Mouse (Mus musculus) forebrain, embryonic 10.5 days (tissue): ENCODE data around the gene Gm21972. TPM values are rescaled to one million over a fixed set of nuclear protein-coding genes. Genes with fewer than 3 reads are reported as not detected.

Experiments used
- DNase-seq: peaks from one replicate; pipeline ENCODE4 v3.0.0-alpha.2; 2017; ENCODE audit warnings: low spot score; ENCODE audit errors: extremely low spot score
- H3K27ac ChIP-seq: fragments of 300-500 bp; sonication (generic); 2 replicates; pipeline ENCODE4 v1.5.1; 2016; ENCODE audit warnings: mild to moderate bottlenecking
- H3K27me3 ChIP-seq: fragments of 300-500 bp; sonication (generic); 2 replicates; pipeline ENCODE4 v1.6.1; 2016; ENCODE audit warnings: mild to moderate bottlenecking; ENCODE audit not compliant: poor library complexity, severe bottlenecking
- H3K36me3 ChIP-seq: fragments of 300-500 bp; sonication (generic); replicated peaks from 2 replicates; pipeline ENCODE4 v1.6.1; 2016; ENCODE audit warnings: mild to moderate bottlenecking, moderate library complexity
- H3K4me1 ChIP-seq: fragments of 300-500 bp; sonication (generic); 2 replicates; pipeline ENCODE4 v1.6.1; 2016
- H3K4me3 ChIP-seq: fragments of 300-500 bp; sonication (generic); 2 replicates; pipeline ENCODE4 v1.5.1; 2016; ENCODE audit warnings: mild to moderate bottlenecking, moderate library complexity
- H3K9me3 ChIP-seq: fragments of 300-500 bp; sonication (generic); 2 replicates; pipeline ENCODE4 v1.6.1; 2016; ENCODE audit warnings: mild to moderate bottlenecking, moderate library complexity
- WGBS: fragments of 180-500 bp; shearing (Covaris S2); methylation state at CpG from one replicate; pipeline ENCODE4 v1.1.7; 2016; 5-methylcytosine and 5-hydroxymethylcytosine counted together
- polyA plus RNA-seq: library from polyadenylated mRNA; unstranded; fragments of >200 nt; fragmentation: Nextera tagmentation; extraction: Ambion mirVana; gene quantifications from 2 replicates; pipeline ENCODE4 v1.2.1, GENCODE M21; 2016

The Gm21972 gene
- 0.20 TPM in 1 of 2 replicates, not detected in the other for polyA plus RNA-seq

GRCm38 (mm10) chr1:86133337-86133736 lies at the start of gene Gm21972:
Gm21972 (plus strand) TSS chr1:86133637.
- 90% methylated on average over 4 of the region's 4 CpGs for WGBS
- H3K36me3 ChIP-seq, result peaks cover 93% of the 10 kb centered on the region

DNA sequence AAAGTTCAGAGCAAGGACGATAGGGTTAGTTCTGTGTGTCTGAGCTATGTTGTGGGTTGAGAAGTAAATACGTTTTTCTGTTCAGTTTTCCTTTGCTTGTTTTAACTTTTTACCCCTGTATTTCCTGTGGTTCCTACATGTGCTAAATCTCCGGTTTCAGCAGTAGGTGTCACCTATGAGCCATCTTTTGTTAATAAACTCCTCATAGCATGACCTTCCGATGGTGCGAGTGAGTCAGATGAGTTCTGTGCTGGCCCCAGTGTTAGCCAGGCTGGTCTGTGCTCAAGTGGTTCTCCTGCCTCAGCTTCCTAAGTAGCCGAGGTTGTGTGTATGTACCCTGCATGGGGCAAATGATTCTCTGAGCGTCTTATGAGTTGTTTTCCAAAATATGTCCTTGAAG lies 39.0 kb upstream of the Gm21972 start:
- no peak for DNase-seq
- Histone ChIP-seq H3K27ac (no peak overlapping the region), H3K27me3 (no peaks in the 10 kb centered on the region), H3K4me3 (no peak overlapping the region), H3K9me3 (no peaks in the 10 kb centered on the region), H3K36me3 (peaks cover 95% of the 10 kb centered on the region), H3K4me1 (no peaks in the 10 kb centered on the region)
- whole genome bisulfite sequencing, result 91% methylated on average over 7 of the region's 7 CpGs

More at GRCm38 (mm10) chr1:86133337-86133736, at the start of gene Gm21972:
- no peak within 1 kb of the TSS for H3K4me3 ChIP-seq
- DNase-seq, result no peak
- no peaks in the 10 kb centered on the region for H3K27me3 ChIP-seq
- H3K9me3 ChIP-seq, result no peaks in the 10 kb centered on the region
- H3K27ac ChIP-seq, result no peak within 1 kb of the TSS
- H3K4me1 ChIP-seq, result no peaks in the 10 kb centered on the region

DNA sequence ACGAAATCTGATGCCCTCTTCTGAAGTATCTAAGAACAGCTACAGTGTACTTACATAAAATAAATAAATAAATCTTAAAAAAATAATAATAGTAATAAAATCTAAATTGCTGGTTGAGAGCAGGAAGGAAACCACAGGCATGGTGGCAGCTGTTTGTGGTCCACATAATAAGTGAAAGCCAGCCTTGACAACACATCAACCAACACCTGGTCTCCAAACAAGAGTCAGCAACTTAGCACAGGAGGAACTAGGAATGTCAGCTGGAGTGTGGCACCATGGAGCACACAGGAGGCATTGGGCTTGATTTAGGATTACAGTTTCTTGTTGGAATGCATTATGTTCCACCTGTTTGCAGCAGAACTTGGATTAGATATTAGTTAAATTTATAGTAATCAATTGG lies 28.4 kb upstream of the Gm21972 start:
- no peak for DNase-seq
- H3K4me1 ChIP-seq, result no peaks in the 10 kb centered on the region
- 100% methylated on average over 1 of the region's 1 CpGs for WGBS
- no peak overlapping the region for H3K4me3 ChIP-seq
- H3K36me3 ChIP-seq, result peaks cover 37% of the 10 kb centered on the region
- H3K9me3 ChIP-seq, result no peaks in the 10 kb centered on the region
- H3K27ac ChIP-seq, result no peak overlapping the region
- no peaks in the 10 kb centered on the region for H3K27me3 ChIP-seq

- DNase-seq, result no peak
- H3K4me3 ChIP-seq, result no peak within 1 kb of the TSS
- H3K27ac ChIP-seq, result no peak within 1 kb of the TSS
- no peaks in the 10 kb centered on the region for H3K9me3 ChIP-seq
- H3K27me3 ChIP-seq, result no peaks in the 10 kb centered on the region
- peaks cover 2% of the 10 kb centered on the region; the same call in 1 of the 2 replicates for H3K4me1 ChIP-seq
- peaks cover 27% of the 10 kb centered on the region for H3K36me3 ChIP-seq
- 82% methylated on average over 6 of the region's 6 CpGs for WGBS
Measured at GRCm38 (mm10) chr1:86111779-86112178, 21.7 kb upstream of the Gm21972 start, which contains the start of gene Htr2b. Htr2b (minus strand) TSS chr1:86111970.

DNA sequence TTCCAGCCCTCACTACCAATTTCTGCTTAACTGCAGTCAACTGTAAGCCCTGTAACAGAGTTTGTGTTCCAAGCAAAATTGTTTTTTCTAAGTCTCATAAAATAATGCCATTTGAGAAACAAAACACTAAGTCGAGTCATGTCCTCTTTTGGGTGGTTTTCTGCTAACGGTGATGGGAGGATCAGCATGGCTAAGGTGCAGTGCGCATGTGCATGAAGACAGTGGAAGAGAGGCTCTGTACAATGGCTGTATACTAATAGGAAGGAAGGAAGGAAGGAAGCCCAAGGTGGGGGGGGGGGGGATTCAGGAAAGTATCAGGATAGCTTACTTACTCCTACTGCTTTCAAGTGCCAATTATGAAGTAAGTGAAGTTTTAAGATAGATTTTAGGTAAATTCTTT lies 19.3 kb upstream of the Gm21972 start:
- H3K27ac ChIP-seq, result no peak overlapping the region
- H3K9me3 ChIP-seq, result no peaks in the 10 kb centered on the region
- H3K27me3 ChIP-seq, result no peaks in the 10 kb centered on the region
- 89% methylated on average over 3 of the region's 3 CpGs for WGBS
- peaks cover 44% of the 10 kb centered on the region for H3K36me3 ChIP-seq
- no peak overlapping the region for H3K4me3 ChIP-seq
- H3K4me1 ChIP-seq, result peaks cover 2% of the 10 kb centered on the region; the same call in 1 of the 2 replicates
- no peak for DNase-seq

GRCm38 (mm10) chr1:86119549-86119948 lies 13.9 kb upstream of the Gm21972 start:
- WGBS, result 93% methylated on average over 4 of the region's 4 CpGs
- H3K36me3 ChIP-seq, result peaks cover 86% of the 10 kb centered on the region
- no peak overlapping the region for H3K27ac ChIP-seq
- no peaks in the 10 kb centered on the region for H3K9me3 ChIP-seq
- no peak overlapping the region for H3K4me3 ChIP-seq
- no peaks in the 10 kb centered on the region for H3K4me1 ChIP-seq
- DNase-seq, result no peak
- H3K27me3 ChIP-seq, result no peaks in the 10 kb centered on the region

DNA sequence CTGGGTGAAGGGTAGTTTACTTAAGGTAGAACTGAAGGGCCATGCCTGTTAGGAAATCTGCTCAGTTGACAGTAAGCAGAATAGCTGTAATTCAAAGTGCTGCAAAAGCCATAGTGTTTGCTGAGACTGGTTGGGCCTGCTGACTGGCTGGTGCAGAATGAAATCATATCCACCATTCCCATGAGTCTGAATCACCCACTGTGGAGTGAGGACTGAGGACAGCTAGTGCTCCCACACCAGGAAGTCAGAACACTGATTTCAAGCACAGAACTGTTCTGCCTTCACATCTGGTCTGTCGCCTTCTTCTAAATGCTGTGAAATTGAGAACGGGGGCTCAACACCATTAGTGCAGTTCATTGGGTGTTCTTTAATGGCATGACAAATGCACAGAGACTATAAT lies 7.4 kb upstream of the Gm21972 start:
- Histone ChIP-seq H3K36me3 (peaks cover 98% of the 10 kb centered on the region), H3K27me3 (no peaks in the 10 kb centered on the region), H3K27ac (no peak overlapping the region), H3K4me3 (no peak overlapping the region), H3K4me1 (no peaks in the 10 kb centered on the region), H3K9me3 (no peaks in the 10 kb centered on the region)
- 95% methylated on average over 2 of the region's 2 CpGs for WGBS
- no peak for DNase-seq

GRCm38 (mm10) chr1:86135315-86135714 lies 1.9 kb downstream of the Gm21972 start:
- 93% methylated on average over 6 of the region's 6 CpGs for WGBS
- Histone ChIP-seq H3K27ac (no peak overlapping the region), H3K9me3 (no peaks in the 10 kb centered on the region), H3K27me3 (no peaks in the 10 kb centered on the region), H3K4me1 (no peaks in the 10 kb centered on the region), H3K4me3 (no peak overlapping the region), H3K36me3 (peaks cover 94% of the 10 kb centered on the region)
- no peak for DNase-seq

DNA sequence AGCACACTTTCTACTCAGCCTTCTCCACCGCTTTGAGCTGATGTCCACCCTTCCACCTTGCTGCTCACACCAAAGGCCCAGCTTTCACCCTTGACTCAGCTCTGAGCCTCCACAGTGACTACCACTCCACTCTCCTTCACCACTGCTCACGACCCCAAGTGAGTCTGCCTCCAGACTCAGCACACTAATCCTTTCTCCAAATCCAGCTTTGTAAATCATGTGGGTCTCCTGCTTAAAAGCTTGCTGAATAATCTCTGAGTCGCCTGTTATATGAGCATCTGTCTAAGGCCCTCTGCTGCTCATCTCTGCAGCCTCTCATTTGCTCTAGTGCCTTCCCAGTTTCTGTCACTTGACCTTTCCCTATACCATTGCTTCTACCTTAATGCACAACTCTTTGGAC lies 7.6 kb downstream of the Gm21972 start:
- Histone ChIP-seq H3K36me3 (peaks cover 64% of the 10 kb centered on the region), H3K4me3 (no peak overlapping the region), H3K9me3 (no peaks in the 10 kb centered on the region), H3K27me3 (no peaks in the 10 kb centered on the region), H3K4me1 (no peaks in the 10 kb centered on the region), H3K27ac (no peak overlapping the region)
- DNase-seq, result no peak
- 88% methylated on average over 3 of the region's 3 CpGs for WGBS

DNA sequence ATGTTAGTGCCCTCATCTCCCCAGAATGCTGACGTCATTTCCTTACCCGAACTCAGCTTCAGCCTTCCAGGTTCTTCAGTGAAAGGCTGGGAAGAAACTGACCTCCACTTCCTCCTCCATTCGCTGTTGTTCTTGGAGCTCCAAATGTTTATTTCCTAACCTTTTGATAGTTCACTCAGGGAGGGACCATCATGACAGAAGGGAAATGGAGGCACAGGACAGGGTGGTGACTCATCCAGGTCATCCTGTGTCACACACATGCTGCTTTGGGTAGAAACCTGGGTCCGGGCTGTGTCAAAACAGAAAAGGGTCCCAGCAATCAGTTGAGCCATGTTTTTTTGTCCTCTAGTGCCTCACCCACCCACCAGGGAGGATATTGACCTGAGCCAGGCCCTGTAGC lies 9.7 kb downstream of the Gm21972 start:
- H3K36me3 ChIP-seq, result peaks cover 44% of the 10 kb centered on the region
- 92% methylated on average over 4 of the region's 4 CpGs for WGBS
- no peaks in the 10 kb centered on the region for H3K27me3 ChIP-seq
- no peak overlapping the region for H3K4me3 ChIP-seq
- H3K9me3 ChIP-seq, result no peaks in the 10 kb centered on the region
- H3K4me1 ChIP-seq, result no peaks in the 10 kb centered on the region
- H3K27ac ChIP-seq, result 0 out of 2 replicates have a peak overlapping the region, but pooled peaks have one; percentile 20
- DNase-seq, result no peak

DNA sequence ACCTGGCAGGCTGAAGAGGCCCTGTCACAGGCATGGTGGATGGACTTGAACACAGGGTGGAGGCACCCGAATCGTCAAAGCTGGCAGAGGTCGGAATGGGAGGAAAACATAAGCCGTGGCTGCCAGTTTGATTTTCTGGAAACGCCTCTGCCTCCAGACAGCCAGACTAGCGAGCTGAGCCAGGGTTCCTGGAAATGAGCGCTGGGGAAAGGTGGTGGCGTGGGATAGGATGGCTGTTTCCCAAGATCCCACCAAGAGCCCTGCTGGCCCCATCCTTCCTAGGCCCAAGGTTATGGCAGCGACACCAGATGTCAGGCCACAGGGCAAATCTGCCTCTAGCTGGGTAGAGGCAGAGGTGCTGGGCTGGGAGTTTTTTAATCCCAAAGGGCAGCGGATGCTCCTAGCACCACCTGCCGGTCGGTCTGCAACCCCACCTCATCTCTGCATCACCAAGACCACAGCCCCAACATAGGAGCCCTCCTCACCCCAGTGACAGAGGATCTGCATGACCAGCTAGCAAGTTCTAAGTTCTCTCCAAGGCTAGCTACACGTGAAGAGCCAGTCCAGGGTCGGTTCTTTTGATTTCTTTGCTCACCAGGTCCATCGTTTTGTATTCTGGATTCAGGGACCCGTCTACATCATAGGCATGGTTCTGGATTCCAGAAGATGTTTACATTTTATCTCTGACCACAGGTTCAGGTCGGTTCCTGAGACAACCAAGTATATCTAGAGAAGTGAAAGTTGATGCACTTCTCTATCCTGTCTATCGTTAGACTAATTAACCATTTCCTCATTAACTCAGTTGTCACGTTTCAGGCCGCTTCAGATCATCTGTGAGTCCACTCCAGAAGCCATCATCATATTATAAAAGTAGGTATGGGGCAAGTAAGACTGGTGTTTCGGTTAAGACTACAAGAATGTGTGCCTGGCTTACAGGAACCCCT lies 10.8 kb downstream of the Gm21972 start:
- no peaks in the 10 kb centered on the region for H3K9me3 ChIP-seq
- no peak for DNase-seq
- H3K36me3 ChIP-seq, result peaks cover 33% of the 10 kb centered on the region
- H3K4me1 ChIP-seq, result no peaks in the 10 kb centered on the region
- no peak overlapping the region for H3K27ac ChIP-seq
- no peak overlapping the region for H3K4me3 ChIP-seq
- H3K27me3 ChIP-seq, result no peaks in the 10 kb centered on the region
- 81% methylated on average over 21 of the region's 21 CpGs for WGBS

DNA sequence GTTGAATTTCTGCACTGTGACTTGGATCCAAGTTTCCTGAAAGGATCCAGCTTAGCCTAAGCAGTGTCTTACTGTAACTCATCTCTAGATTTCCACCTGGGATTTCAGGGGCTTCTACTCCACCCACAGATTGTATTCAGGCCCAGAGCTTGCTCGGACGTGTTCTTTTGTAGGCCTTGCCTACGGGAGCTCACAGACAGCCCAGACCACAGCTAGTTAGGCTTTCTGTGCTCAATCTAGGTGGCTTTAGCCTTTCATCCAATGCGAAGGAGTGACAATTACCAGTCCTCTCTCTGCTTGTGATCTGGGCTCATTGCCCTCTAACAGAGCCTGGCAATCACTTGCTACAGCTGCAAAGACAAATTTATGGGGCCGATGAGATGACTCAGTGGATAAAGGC lies 12.9 kb downstream of the Gm21972 start:
- no peaks in the 10 kb centered on the region for H3K4me1 ChIP-seq
- WGBS, result 90% methylated on average over 5 of the region's 5 CpGs

GRCm38 (mm10) chr1:86147557-86147956 lies 14.1 kb downstream of the Gm21972 start:
- no peak for DNase-seq
- Histone ChIP-seq H3K27ac (no peak overlapping the region), H3K36me3 (peaks cover 8% of the 10 kb centered on the region), H3K27me3 (no peaks in the 10 kb centered on the region), H3K4me1 (no peaks in the 10 kb centered on the region), H3K4me3 (no peak overlapping the region), H3K9me3 (no peaks in the 10 kb centered on the region)
- WGBS, result 79% methylated on average over 5 of the region's 5 CpGs

More for the DNA sequence above, 12.9 kb downstream of the Gm21972 start:
- Histone ChIP-seq H3K36me3 (peaks cover 13% of the 10 kb centered on the region), H3K9me3 (no peaks in the 10 kb centered on the region), H3K27me3 (no peaks in the 10 kb centered on the region), H3K27ac (no peak overlapping the region), H3K4me3 (no peak overlapping the region)
- no peak for DNase-seq
